Mouse (Mus musculus): ENCODE data around the gene AL732309.1.
"Not testable (repeated sequence)": the region's sequence is repeated elsewhere in the genome, so short reads cannot be mapped to it uniquely, and the experiment has no call there.

AL732309.1 gene

DNA sequence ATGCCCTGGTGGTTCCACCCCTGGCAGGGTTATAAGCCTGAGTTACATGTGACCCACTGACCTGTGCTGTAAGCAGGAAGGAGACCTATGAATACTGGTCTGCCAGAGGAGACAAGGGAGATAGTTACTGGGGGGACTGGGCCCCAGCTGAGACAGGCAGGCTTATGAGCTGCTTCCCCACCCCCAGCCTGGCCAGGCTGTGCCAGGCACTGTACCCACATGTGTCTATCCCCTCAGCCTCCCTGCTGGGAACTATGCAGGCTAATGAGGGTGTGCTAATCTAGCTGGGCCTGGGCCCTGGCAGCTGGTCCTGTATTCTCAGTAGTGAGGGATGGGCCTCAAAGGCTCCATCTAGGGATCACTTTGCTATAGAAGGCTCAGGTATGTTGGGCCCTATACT is 20.6 kb upstream of the AL732309.1 start:
- DNase-seq = no peak

- DNase-seq = peak; percentile 53
Observed at GRCm38 (mm10) chr2:25266720-25267119, 20.1 kb upstream of the AL732309.1 start.

- DNase-seq = no peak
Observed at GRCm38 (mm10) chr2:25265897-25266656, 19.4 kb upstream of the AL732309.1 start.

DNA sequence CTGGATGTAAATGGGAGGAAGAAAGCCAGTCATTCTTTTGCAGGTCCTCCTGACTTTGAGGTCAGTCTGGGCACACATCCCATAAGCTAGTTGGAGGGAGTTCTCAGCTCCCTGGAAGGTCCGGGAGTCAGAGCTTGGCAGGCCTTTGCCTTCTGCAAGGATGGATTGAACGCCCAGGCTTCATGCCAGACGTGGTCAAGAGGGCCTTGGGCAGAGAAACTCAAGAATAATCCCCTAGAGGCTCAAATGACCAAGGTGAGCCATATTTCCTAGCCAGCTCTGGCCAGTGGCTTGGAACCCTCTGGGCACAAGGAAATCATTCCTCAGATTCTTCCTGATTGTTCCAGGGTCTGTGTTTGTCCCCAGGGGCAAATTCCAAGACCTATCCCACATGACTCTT is 18.2 kb upstream of the AL732309.1 start:
- DNase-seq = no peak

GRCm38 (mm10) chr2:25264286-25264660 is 17.6 kb upstream of the AL732309.1 start:
- DNase-seq = no peak

DNA sequence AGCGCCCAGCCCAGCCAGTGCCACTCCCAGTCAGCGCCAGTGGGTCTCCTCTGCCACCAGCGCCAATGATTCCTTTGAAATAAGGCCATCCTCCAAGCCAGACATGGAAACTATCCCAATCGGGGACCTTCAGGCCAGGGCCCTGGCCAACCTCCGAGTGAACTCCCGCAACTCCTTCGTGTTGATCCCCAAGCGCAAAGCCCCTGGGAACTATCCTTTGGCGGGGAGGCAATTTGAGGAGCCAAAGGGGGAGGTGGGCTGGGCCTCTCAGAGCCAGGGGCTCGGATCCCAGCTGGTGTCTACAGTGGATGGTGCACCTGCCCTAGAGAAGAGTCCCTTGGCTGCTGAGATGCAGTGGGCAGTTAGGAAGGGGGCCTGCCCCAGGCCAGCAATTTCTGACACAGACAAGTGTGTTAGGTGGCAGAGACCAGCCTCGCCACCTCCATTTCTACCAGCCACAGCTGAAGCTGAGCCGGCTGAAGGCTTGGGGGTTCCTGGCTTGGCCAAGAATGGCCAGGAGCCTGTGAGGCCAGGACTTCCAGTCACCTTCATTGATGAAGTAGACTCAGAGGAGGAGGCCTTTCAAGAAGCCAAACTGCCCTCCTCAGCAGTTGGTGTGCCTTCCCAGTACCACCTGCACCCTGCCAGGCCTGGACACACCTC is 17.1 kb upstream of the AL732309.1 start:
- DNase-seq = no peak

GRCm38 (mm10) chr2:25262795-25263622 is 16.3 kb upstream of the AL732309.1 start:
- DNase-seq = peak; percentile 45

DNA sequence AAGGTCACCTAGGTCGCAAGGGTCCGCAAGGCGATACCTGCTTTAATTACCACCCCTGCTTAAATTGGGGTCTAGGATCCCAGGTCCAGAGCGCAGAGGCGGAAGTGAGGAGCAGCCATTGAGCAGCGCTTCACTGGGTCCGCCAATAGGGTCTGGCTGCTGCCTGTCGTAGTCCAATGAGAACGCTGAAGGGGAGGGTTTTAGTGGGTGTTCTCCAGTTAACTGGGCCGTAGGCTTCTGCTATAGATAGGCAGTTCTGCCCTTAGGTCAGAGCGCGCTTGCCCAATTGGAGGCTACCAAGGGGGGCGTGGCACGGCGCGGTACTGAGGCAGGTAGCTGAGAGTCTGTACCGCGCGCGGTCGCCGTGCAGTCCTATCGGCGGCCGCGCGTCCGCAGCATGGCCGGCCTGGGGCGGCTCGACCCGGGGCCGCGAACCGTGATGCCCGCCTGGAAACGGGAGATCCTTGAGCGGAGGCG is 15.7 kb upstream of the AL732309.1 start, which contains the start of gene Tprn:
Gene Tprn (plus strand): TSS at position 328 of the 477 bp plus-strand sequence.
- peak; percentile 96 for DNase-seq

DNA sequence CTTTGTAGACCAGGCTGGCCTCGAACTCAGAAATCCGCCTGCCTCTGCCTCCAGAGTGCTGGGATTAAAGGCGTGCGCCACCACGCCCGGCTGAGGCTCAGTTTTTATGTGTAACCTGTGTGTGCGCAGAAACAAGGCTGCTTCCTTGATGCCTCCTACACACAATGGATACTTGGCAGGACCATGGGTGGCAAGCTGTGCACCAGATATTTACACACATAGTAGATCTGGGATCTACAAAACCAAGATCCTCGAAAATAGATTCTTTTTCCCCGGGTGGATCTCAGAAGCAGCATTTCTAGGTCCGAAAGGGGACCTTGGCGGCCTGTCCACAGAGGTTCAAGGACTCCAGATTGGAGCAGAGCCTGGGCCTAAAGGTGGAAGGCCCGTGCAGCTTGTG is 15.2 kb upstream of the AL732309.1 start:
- DNase-seq = no peak

- DNase-seq = no peak
Observed at GRCm38 (mm10) chr2:25258887-25259286, 12.2 kb upstream of the AL732309.1 start.

- not testable (repeated sequence) for DNase-seq
Observed at GRCm38 (mm10) chr2:25257250-25257649, 10.6 kb upstream of the AL732309.1 start.

- peak; percentile 79 for DNase-seq
Observed at GRCm38 (mm10) chr2:25256443-25257109, 9.9 kb upstream of the AL732309.1 start.

GRCm38 (mm10) chr2:25255284-25255779 is 8.7 kb upstream of the AL732309.1 start, which contains the start of gene Tmem203:
Gene Tmem203, plus strand, starts transcription at chr2:25255439.
- DNase-seq = peak; percentile 91

DNA sequence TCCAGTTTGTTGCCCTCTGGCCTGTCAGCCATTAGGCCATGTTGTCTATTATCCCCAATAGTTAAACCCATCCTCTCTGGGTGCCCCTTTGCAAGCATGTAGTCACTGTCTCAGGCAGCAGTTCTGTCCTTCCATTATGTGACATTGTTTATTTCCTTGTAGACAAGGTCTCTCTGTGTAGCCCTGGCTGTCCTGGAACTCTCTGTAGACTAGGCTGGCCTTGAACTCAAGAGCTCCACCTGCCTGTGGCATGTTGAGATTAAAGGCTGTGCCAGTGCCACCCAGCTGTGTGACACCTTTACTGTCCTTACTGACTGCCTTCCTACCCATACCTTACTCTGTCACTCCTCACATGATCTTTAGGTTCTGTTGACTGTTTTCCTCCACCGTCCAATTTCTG is 5.7 kb upstream of the AL732309.1 start:
- no peak for DNase-seq

DNA sequence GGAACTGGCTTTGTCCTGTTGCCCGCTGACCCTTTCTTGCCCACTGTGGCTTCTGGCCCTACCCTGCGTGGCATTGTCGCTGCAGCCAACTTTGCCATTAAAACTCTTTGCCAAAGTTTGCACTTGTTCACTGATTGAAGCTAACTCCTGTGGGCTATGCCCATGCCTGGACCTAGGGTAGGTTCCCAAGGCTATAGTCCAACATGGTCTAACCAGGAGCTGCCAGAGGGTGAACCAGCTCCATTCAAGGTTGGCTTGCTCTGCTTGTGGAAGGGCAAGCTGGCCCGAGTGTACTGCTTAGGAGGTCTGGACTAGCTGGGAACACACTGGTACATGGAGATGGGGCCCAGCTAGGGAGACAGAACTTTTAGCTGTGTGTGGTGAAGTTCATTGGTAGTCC is 2.5 kb downstream of the AL732309.1 start:
- DNase-seq = no peak

DNA sequence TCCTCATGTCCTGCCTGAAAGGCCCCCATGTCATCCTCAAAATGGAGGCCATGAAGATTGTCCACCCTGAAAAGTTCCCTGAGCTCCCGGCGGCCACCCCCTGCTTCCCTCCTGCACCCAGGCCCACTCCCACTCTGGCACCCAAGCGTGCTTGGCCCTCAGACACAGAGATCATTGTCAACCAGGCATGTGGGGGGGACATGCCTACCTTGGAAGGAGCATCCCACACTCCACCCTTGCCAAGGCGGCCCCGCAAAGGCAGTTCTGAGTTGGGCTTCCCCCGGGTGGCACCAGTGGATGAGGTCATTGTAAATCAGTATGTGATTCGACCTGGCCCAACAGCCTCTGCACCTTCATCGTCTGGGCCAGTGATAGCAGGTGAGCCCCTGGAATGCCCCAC is 3.3 kb downstream of the AL732309.1 start:
- no peak for DNase-seq

- no peak for DNase-seq
Observed at GRCm38 (mm10) chr2:25242101-25242506, 4.6 kb downstream of the AL732309.1 start, which contains the start of the genes Rnf208 and Cysrt1. Gene Rnf208, plus strand, starts transcription at chr2:25242255. Gene Cysrt1, minus strand, starts transcription at chr2:25242452.

GRCm38 (mm10) chr2:25241438-25241775 is 5.3 kb downstream of the AL732309.1 start:
- DNase-seq = no peak

GRCm38 (mm10) chr2:25240723-25241437 is 5.8 kb downstream of the AL732309.1 start:
- peak; percentile 89 for DNase-seq

GRCm38 (mm10) chr2:25240310-25240709 is 6.4 kb downstream of the AL732309.1 start:
- no peak for DNase-seq

DNA sequence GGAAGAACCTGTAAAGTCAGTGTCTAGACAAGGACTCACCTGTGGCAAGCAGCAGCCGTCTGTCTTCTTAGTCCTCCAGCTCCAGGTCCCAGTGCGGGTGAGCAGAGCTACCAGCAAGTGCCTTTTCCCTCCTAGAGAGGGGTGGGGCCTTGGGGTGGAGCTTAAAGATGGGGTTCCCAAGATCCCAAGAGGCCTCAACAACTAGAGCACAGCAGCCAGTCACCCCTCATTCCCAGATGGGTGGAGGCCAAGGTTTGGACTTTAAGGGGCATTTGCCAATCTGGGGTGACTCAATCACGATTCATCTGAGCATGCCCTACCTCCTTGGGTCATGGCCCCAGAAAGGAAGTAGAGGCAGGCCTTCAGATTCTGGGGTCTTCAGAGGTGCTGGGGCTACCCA is 6.9 kb downstream of the AL732309.1 start:
- DNase-seq = no peak

DNA sequence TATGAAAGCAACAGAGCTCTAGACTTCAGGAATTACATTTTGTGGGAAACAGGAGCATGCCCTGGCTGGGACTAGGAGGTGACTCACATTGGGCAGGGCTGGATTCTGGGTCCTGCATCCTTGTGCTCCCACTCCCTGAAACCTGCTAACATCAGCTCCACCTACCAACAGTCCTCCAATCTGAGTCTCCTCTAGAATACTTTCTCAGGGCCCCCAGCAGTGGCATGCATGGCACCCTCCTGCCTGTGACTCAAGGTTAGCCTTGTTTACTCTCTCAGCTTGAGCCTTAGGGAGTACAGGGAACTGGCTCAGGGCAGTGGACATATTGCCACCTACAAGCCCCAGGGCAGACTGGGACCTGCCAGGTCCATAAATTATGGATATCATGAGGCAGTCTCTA is 8.6 kb downstream of the AL732309.1 start:
- DNase-seq = no peak
